Mouse (Mus musculus) limb, embryonic 15.5 days (tissue): Measurements from ENCODE around the gene Igsf6. TPM values are rescaled to one million over a fixed set of nuclear protein-coding genes. Genes with fewer than 3 reads are reported as not detected.

Experiments
- ATAC-seq: fragments of 200-750 bp; cut with Nextera tagmentation; 2 replicates; pipeline ENCODE4 v1.8.0; 2017; ENCODE audit warnings: low read depth, moderate TSS enrichment; ENCODE audit not compliant: insufficient number of reproducible peaks, low FRiP score, low TSS enrichment
- H3K27ac ChIP-seq: fragments of 300-500 bp; sonication (generic); 2 replicates; pipeline ENCODE4 v1.5.1; 2015; ENCODE audit warnings: moderate library complexity, mild to moderate bottlenecking, inconsistent platforms
- H3K27me3 ChIP-seq: fragments of 300-500 bp; sonication (generic); 2 replicates; pipeline ENCODE4 v1.6.1; 2015; ENCODE audit warnings: inconsistent platforms
- H3K36me3 ChIP-seq: fragments of 300-500 bp; sonication (generic); 2 replicates; pipeline ENCODE4 v1.6.1; 2015; ENCODE audit warnings: inconsistent platforms
- H3K4me1 ChIP-seq: fragments of 300-500 bp; sonication (generic); 2 replicates; pipeline ENCODE4 v1.6.1; 2015; ENCODE audit warnings: inconsistent platforms
- H3K4me2 ChIP-seq: fragments of 300-500 bp; sonication (generic); 2 replicates; pipeline ENCODE4 v1.6.1; 2015; ENCODE audit warnings: mild to moderate bottlenecking, inconsistent platforms
- H3K4me3 ChIP-seq: fragments of 300-500 bp; sonication (generic); 2 replicates; pipeline ENCODE4 v1.5.1; 2015; ENCODE audit warnings: mild to moderate bottlenecking, inconsistent platforms
- H3K9ac ChIP-seq: fragments of 300-500 bp; sonication (generic); 2 replicates; pipeline ENCODE4 v1.6.1; 2015; ENCODE audit warnings: inconsistent platforms
- H3K9me3 ChIP-seq: fragments of 300-500 bp; sonication (generic); 2 replicates; pipeline ENCODE4 v1.6.1; 2016; ENCODE audit warnings: inconsistent platforms
- WGBS: fragments of 180-500 bp; shearing (Covaris S2); methylation state at CpG from one replicate; pipeline ENCODE4 v1.1.7; 2015; 5-methylcytosine and 5-hydroxymethylcytosine counted together
- polyA plus RNA-seq: library from polyadenylated mRNA; unstranded; fragments of >200 nt; fragmentation: Nextera tagmentation; extraction: Ambion mirVana; gene quantifications from 2 replicates; pipeline ENCODE4 v1.2.1, GENCODE M21; 2015

Gene Igsf6
- polyA plus RNA-seq, 1 experiment from 2014 or later = 2.4 TPM

- Histone ChIP-seq H3K4me1 (0 out of 2 replicates have a peak, but pooled peaks cover 2% of the 10 kb centered on the region), H3K9me3 (no peaks in the 10 kb centered on the region), H3K4me2 (no peak overlapping the region), H3K4me3 (no peak overlapping the region), H3K27ac (no peak overlapping the region), H3K9ac (no peak overlapping the region), H3K36me3 (no peaks in the 10 kb centered on the region), H3K27me3 (no peaks in the 10 kb centered on the region)
- 55% methylated on average over 6 of the region's 6 CpGs for WGBS
- no peak for ATAC-seq
These were observed 49.0 kb downstream of the Igsf6 start for GRCm38 (mm10) chr7:121025221-121026008.

GRCm38 (mm10) chr7:121020277-121020676 lies 54.1 kb downstream of the Igsf6 start:
- 0 out of 2 replicates have a peak, but pooled peaks cover 4% of the 10 kb centered on the region for H3K4me1 ChIP-seq
- H3K27me3 ChIP-seq = no peaks in the 10 kb centered on the region
- H3K9ac ChIP-seq = no peak overlapping the region
- ATAC-seq = no peak
- H3K9me3 ChIP-seq = no peaks in the 10 kb centered on the region
- no peak overlapping the region for H3K4me2 ChIP-seq
- no peak overlapping the region for H3K27ac ChIP-seq
- H3K4me3 ChIP-seq = no peak overlapping the region
- 31% methylated on average over 8 of the region's 8 CpGs for WGBS
- no peaks in the 10 kb centered on the region for H3K36me3 ChIP-seq

DNA sequence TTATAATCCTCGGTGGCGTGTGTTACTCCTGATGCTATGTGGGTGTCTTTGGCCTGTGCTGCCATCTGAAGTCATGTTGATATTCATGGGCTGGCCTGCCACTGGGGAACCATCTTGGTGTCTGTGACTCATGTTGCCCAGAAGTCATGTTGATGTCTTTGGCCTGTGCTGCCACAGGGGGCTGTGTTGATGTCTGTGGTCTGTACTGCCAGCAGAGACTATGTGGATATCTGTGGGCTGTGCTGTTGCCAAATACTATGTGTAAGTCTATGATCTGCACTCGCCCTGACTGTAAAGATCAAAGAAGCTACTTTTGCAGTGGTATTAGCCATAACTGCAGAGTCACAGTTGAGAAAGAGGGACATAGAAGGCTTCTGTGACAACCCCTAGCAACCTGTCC lies 55.6 kb downstream of the Igsf6 start:
- H3K4me1 ChIP-seq = 0 out of 2 replicates have a peak, but pooled peaks cover 4% of the 10 kb centered on the region
- no peak overlapping the region for H3K4me3 ChIP-seq
- H3K9me3 ChIP-seq = no peaks in the 10 kb centered on the region
- 76% methylated on average over 3 of the region's 3 CpGs for WGBS
- no peaks in the 10 kb centered on the region for H3K27me3 ChIP-seq
- H3K9ac ChIP-seq = no peak overlapping the region
- no peaks in the 10 kb centered on the region for H3K36me3 ChIP-seq
- no peak overlapping the region for H3K4me2 ChIP-seq
- H3K27ac ChIP-seq = no peak overlapping the region
- no peak for ATAC-seq

- H3K4me1 ChIP-seq = peaks cover 14% of the 10 kb centered on the region; the same call in 1 of the 2 replicates
- no peaks in the 10 kb centered on the region for H3K27me3 ChIP-seq
- WGBS = 85% methylated on average over 10 of the region's 10 CpGs
- H3K36me3 ChIP-seq = no peaks in the 10 kb centered on the region
- no peak for ATAC-seq
- H3K9ac ChIP-seq = no peak overlapping the region
- no peak overlapping the region for H3K4me3 ChIP-seq
- no peak overlapping the region for H3K27ac ChIP-seq
- H3K9me3 ChIP-seq = no peaks in the 10 kb centered on the region
- no peak overlapping the region for H3K4me2 ChIP-seq
These were observed 59.9 kb downstream of the Igsf6 start for GRCm38 (mm10) chr7:121014486-121014885.

Other genes with a start within 250 kb of the Igsf6 start
- gene Eef2k, start 231.7 kb downstream of the Igsf6 start, polyA plus RNA-seq = 83.7 and 87.9 TPM in 2 replicates
- gene Polr3e, start 156.8 kb downstream of the Igsf6 start, polyA plus RNA-seq = 38.4 and 38.6 TPM in 2 replicates
- 12.4 and 16.2 TPM in 2 replicates for gene Cdr2, start 92.3 kb downstream of the Igsf6 start, polyA plus RNA-seq
- gene Mfsd13b, start 92.1 kb downstream of the Igsf6 start, polyA plus RNA-seq = 0.22 and 0.46 TPM in 2 replicates
- 150 and 171 TPM in 2 replicates for gene Mettl9, start 40.1 kb downstream of the Igsf6 start, polyA plus RNA-seq
- gene Otoa, start 7.1 kb upstream of the Igsf6 start, polyA plus RNA-seq = 0.10 and 0.41 TPM in 2 replicates